Mouse (Mus musculus) MN1 (cell line): Measurements from ENCODE around the gene Erh.

ENCODE experiments used
- DNase-seq: peaks from one replicate; pipeline ENCODE4 v3.0.0-alpha.2; 2016; ENCODE audit warnings: low spot score

Erh gene

GRCm38 (mm10) chr12:80643693-80644505 is at the start of gene Erh, which contains the start of gene Slc39a9:
Erh (minus strand) TSS chr12:80644341.
Slc39a9 (plus strand) TSS chr12:80643883.
- DNase-seq = peak; percentile 98

DNA sequence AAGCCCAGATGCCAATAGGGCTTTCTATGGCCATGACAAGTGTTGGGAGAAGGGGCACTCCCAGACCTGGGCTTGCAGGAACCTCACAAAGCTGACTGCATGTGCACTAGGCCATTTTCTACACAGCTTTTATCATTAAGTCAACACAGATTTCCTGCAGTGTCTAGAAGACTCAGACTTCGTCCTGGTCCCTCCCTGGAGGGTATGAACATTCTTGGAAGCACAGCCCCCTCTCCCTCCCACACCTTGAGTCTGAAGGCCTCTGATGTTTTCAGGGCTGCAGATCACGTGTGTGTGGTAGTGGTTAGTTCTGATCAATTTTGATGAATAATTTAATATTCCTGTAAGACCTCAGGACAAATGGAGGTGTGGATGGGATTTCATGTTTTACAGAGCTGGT is 49.6 kb upstream of the Erh start:
- no peak for DNase-seq

DNA sequence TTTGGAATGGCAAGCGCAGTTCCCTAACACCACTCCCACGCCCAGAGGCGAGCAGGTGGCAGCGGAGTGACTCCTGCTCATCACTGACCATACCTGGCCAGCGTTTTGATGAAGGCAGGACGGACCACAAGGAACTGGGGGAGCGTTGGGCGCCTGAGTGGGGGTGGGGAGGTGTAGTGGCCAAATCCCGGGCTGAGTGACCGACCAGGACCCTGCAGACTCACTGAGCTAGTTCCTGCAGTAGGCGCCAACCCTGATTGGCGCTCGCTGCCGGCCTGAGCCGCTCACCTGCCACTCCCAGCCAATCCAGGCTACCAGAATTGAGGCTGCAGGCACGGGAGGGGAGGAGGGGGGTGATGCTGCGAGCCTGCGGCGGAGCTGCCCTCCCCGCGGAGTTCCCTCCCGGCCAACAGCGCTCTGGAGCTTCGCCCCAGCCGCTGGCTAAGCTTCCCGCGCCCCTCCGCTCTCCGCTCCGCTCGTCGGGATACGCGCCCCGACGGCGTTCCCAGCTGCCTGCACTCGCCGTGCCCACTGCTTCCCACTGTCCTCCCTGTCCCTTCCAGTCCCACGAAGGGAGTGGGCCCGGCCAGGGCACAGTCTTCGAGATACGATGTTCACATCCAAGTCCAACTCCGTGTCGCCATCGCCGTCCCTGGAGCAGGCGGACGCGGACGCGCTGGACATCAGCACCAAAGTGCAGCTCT is 48.3 kb upstream of the Erh start, which contains the start of gene Plekhd1:
Gene Plekhd1, plus strand, starts transcription at position 323 of the 704 bp plus-strand sequence.
- no peak for DNase-seq

- no peak for DNase-seq
These were observed 47.5 kb upstream of the Erh start for GRCm38 (mm10) chr12:80691671-80692091.

- DNase-seq = no peak
These were observed 45.6 kb upstream of the Erh start for GRCm38 (mm10) chr12:80689696-80690095.

GRCm38 (mm10) chr12:80687788-80688211 is 43.7 kb upstream of the Erh start:
- DNase-seq = peak; percentile 73

DNA sequence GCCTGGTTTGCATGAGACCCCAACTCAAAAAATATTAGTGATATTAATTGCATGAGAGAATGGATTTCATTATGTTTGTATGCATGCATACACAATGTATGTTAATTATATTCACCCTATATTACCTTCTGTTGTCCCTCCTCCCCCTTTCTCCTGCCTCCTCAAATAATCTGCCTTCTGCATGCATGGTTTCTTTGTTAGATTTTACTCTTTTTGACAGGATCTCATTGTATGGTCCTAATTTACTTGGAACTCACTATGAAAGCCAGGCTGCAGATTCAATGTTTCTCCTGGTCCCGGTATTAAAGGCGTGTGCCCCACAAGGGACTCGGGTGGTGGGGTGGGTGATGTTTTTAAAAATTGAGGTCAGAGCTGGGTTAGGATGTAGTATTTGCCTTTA is 40.2 kb upstream of the Erh start:
- DNase-seq = no peak

- no peak for DNase-seq
These were observed 39.4 kb upstream of the Erh start for GRCm38 (mm10) chr12:80683554-80683953.

GRCm38 (mm10) chr12:80681340-80681739 is 37.2 kb upstream of the Erh start:
- DNase-seq = peak; percentile 53

- peak; percentile 73 for DNase-seq
These were observed 29.0 kb upstream of the Erh start for GRCm38 (mm10) chr12:80673170-80673569.

- no peak for DNase-seq
These were observed 24.2 kb upstream of the Erh start for GRCm38 (mm10) chr12:80668391-80668790.

- DNase-seq = no peak
These were observed 19.8 kb upstream of the Erh start for GRCm38 (mm10) chr12:80663935-80664334.

DNA sequence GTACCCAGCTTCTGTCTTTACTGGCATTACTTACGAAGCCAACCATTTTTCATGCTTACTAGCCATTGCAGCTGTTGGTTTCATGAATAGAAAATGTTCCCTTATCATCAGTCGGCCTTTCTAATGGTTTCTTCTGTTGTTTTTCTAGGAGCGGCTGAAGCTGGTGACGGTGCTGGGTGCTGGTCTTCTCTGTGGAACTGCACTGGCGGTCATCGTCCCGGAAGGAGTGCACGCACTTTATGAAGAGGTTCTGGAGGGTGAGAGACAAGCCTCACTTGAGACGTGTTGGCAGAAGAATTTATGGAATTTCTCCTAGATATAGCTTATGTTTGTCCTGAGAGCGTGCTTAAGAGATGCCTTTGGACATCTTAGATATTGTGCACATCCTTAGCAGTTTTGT is 18.2 kb upstream of the Erh start:
- no peak for DNase-seq

DNA sequence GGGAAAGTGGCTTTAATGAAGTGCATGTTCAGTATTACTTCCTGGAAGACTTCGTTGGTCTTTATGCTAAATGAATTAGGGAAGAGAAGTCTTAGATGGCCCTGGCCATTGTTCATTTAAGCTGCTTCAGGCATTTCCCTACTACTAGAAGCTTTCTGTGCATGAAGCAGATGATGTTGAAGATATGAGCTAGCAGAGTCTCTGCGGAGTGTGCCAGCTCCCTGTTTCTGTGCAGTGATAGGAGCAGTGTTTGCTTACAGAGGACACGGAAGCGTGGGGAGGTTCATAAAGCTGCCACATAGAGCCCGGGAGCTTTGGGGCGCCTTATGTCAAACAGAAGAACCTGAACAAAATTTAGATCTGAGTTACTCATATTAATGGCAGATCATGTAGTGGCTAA is 14.5 kb upstream of the Erh start:
- peak; percentile 55 for DNase-seq

GRCm38 (mm10) chr12:80654659-80655025 is 10.5 kb upstream of the Erh start:
- DNase-seq = no peak

DNA sequence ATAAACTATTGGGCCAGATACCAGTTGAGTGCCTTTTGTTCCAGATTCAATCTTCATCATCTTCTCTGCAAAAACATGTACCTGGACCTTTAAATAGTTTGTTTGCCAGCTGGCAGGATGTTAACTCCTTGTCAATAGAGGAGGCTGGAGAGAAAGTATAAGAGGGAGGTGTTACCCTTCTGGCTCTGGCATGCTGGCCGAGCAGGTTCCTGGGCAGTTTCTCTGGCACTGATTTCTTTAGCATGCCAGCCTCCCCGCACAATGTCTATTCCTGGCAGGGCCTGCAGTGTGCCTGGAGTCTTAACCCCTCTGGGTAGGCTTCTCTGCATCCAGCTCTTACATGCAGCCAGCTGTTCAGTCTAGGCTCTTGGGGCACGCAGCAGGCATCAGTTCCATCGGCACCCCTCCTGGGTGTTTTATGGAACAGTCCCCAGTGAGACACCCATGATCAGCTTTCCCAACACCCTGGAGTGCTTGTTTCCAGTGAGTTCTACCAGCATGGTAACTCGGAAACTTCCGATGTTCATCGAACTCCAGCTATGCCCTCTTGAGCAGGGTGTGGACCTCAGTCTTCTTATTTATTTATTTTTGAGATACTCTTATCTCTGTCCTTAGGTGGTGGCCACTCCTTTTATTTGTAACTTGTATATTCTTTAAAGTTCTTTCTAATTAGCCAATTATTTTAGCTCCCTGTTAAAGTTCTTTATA is 10.0 kb upstream of the Erh start:
- no peak for DNase-seq

DNA sequence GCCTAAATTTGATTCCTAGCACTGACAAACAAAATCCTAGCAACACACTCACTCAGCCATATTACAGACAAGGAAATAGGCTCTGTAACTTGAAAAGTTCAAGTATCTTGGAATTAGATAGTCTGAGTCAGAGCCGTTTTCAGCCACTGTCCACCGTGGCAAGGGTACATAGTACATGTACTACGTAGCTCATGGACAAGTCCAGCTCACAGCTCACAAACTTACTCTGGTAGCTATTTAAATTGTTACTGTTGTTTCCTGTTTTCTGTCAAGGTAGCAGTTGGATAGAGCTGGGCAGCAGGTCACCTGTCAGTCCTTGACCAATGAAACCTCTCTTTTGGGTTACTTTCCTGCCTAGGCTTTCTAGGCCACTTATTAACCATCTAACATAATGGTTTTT is 2.2 kb upstream of the Erh start:
- DNase-seq = no peak

- DNase-seq = peak; percentile 57
These were observed 346 bp upstream of the Erh start for GRCm38 (mm10) chr12:80644506-80644868.

- peak; percentile 79 for DNase-seq
These were observed 1.1 kb downstream of the Erh start for GRCm38 (mm10) chr12:80642725-80643692.

DNA sequence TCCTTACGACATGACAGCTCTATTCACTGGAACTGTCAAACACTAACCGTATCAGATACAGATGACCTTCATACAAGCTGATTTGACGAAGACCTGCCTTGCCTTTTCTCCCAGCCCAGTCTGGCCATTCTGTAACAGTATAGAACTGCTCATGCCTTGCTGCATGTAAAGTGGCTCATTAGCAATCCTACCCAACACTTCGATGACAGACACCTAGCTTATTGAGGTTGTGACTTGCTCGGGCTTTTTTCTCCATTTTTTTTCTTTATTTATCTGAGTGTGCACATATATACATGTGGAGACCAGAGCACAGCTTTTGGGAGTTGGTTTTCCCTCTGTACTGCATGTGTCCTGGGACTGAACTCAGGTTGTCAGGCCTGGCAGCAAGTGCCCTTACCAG is 12.4 kb downstream of the Erh start:
- no peak for DNase-seq

- no peak for DNase-seq
These were observed 23.6 kb downstream of the Erh start for GRCm38 (mm10) chr12:80620501-80620900.
